Mouse (Mus musculus) retina, adult 2 months (tissue): ENCODE measurements at regions not wholly inside any gene's neighbourhood (a gene's known extent, or its start where the extent isn't known, plus 50 kb on each side); places are given as distances from the start of the nearest gene placed in this dataset.
"Not testable (repeated sequence)": the region's sequence is repeated elsewhere in the genome, so short reads cannot be mapped to it uniquely, and the experiment has no call there.

ENCODE experiments used
- DNase-seq: peaks from one replicate; pipeline ENCODE4 v3.0.0-alpha.2; 2012; ENCODE audit warnings: low read depth, low spot score

DNA sequence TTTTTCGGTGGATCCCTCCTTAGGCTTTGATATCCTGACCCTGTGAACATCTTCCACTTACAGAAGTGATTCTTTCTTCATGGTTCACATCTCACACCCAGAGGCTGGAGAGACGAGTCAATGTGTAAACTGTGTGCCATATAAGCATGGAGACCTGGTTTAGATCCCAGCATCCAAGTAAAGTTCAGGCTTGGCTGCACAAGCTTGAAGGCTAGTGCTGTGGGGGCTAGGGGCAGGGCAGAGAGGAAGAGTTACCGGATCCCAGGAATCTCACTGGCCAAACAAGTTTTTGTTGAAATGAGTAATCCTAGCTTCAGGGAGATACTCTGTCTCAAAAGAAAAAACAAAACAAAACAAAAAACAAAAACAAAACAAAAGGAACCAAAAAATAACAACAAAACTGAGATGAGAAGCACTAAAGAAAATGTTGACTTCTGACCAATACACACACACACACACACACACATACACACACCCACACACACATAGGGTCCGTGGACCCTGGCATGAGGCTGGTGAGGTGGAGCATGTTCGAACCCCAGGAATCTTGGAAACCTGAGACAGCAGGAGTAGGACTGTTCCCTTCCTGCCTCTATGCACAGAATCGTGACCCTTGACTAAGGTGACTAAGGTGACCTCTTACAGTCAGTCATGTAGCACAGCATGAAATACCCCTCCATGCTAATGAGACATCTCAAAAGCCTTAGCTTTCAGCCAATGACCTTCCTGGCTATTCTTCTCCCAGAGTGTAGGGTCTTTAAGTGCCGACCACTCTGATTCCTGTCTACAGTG, 55.2 kb downstream of the Gm12728 start:
- DNase-seq: no peak

- DNase-seq: not testable (repeated sequence)
Observed at GRCm38 (mm10) chr4:105845998-105846989, 56.6 kb downstream of the Gm12728 start.

DNA sequence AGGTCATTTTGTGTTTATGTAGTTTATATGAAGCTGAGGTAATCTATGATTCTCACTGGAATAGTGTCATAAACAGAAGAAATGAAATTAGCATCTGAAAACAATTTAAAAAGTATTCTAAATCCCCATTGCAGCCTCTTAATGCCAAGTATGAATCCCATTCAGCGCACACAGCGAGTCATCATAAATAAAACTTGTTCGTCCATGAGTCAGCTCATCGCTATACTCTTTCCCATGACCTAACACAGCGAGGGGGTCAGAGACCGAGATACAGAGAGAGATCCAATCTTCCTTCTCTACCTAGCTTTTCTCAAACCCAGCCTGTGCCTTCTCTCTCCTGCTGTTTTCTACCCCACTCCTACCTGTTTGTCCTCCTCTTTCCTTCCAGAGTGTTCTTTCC, 63.4 kb downstream of the Gm12728 start:
- DNase-seq: no peak

DNA sequence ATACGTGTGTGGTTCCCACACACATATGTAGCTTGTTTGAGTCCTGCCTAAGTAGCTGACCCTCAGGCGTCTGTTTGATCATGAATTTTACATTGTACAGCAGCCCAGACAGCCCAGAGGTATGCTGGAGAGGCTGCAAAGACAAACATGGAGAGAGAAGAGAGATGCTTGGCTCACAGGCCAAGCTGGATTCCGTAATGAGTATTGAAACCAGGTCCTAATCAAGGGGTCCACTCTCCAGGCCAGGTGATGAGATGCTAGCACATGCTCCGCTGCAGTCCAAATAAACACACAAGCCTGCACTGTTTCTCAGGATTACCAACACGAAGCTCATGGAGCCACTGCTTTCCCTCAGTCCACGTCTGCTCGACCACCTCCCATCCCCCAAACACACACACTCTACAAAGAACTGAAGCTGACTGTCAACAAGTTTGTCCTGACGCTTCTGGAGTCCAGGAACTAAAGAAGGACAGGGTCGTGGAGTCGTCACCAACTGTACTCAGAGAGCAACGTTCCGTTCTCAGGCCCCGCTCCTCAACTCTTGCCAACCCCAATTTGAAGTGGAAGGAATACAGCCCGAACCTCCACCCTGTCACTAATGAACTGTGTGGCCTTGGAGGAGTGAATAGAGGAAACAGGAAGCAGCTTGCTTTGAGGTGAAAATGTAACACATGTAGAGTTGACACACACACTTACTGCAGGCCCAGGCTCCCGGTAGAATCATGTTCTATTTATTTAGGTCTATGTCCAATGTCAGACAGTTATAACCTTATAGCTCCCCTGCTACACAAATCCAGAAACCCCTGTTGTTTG, 69.6 kb downstream of the Gm12728 start:
- no peak for DNase-seq

- DNase-seq: no peak
Observed at GRCm38 (mm10) chr4:105860930-105861653, 71.4 kb downstream of the Gm12728 start.

DNA sequence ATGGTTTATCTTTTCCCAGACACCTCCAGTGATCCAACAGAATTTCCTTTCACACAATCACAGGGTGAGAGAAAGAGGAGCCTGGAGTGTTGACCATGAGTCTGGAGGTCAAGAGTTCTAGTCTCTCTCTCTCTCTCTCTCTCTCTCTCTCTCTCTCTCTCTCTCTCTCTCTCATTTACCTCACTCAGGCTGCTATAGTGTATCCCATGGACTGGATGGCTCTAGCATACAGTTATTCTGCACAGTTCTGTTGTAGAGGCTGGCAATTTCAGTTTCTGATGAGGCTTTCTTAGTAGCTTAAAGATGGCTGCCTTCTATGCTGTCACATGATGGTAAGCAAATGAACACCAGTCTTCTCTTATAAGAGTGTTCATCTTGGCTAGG, 72.0 kb downstream of the Gm12728 start:
- DNase-seq: no peak

- DNase-seq: no peak
Observed at GRCm38 (mm10) chr4:105870512-105870911, 80.8 kb downstream of the Gm12728 start.

DNA sequence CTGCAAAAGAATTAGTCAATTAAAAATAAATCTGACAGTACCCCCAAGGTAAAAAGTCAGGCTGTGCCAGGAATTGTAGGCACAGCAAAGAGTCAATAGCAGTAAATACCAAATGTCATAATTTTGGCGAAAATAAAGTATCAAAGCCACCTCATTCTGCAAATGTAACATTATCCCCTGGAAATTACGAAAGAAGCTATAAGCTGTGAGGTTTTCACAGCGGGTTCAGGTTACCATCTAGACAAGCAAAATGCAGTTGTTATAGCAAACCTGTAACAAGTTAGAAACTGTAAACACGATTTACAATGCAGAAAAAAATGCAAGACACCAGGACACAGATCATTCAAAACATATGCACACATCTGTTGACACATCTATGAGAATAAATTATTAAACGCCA, 87.6 kb downstream of the Gm12728 start:
- no peak for DNase-seq

GRCm38 (mm10) chr4:105879891-105880290, 90.2 kb downstream of the Gm12728 start:
- DNase-seq: no peak

DNA sequence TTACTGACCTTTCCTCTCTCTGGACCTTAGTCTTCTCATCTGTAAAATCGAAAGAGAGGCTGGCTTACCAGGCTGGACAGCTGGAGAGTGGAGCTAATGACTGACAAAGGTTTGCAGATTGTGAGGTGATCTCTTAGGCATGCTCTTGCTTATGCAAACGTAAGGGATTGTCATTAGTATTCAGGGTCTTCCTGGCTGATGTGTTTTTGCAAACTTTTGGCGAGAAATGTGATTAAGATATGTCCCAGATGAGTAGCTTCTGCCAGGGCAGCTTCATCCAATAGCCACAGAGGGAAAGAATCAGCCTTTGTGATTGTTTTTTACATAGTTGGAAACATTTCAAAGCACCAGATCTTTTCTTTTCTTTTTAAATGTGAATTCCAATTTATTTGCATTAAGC, 95.1 kb downstream of the Gm12728 start:
- DNase-seq: no peak

DNA sequence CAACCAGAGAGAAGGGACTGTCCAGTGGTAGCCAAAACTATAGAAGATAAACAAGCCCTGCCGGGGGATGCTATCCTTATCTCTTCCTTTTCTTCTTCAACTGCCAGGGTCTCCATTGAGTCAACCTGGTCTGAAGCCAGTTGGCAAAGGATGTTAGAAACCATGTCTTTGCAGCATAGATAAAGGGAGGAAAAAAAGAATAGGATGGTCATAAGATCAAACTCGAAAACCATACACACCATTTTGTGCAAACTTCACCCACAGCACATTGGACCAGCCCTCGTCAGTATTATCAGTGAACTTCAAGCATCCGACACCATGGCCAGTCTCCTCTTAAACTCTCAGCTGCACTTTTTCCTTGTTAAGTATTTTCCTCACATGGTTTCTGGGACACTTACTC, 101.8 kb downstream of the Gm12728 start:
- no peak for DNase-seq

DNA sequence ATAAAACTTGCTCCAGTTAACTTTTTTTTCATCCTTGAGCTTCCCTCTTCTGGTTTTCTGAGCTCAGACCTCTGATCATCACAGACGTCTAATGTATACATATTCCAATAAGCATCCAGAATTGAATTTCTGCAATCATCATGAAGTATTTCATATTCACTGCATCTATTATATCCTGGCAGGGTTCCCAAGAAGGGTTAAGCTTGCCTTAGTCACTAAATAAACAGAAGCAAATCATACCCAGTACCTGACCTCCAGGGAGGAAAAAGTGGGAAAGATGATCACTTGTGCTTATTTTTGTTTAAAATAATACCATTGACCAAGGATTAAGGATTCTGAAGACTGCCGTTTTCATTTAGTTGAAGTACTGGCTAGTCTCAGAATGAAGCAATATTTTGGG, 102.4 kb downstream of the Gm12728 start:
- no peak for DNase-seq

- DNase-seq: no peak
Observed at GRCm38 (mm10) chr4:105895116-105895515, 105.4 kb downstream of the Gm12728 start.

DNA sequence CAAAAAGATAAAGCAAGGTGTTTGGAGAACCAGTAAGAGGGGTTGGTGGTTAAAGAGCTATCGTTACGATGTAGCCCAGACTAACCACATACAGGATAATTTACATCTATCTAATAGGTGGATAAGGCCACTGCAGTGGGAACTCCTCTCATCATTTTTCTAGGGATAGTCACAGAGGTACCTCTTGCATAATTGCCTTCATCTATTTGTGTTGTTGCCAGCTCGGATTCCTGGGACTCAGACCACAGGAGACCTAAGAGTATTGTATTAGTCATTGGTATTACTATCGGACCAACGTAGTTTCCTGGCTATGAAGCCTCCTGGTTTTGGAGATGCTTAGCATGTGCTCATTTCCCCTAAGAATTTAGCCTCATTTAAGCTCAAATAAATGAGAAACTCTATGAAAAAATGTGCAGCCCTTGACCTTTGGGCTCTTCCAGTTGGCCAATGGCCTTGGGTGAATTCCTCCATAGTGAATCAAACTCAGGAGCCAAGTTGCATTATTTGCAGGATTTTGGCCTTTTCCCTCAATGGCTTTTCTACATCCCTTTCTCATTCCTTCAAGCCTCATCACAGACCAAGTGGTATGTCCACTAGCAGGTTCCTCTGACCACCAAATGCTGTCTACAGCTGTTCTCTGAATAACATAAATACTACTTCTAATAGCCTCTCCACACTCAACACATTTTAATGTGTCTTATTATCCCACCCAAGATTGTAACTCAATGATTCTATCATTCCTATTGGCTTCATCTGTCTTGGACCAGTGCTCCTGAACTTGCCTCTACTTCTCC, 108.6 kb downstream of the Gm12728 start:
- DNase-seq: no peak

- no peak for DNase-seq
Observed at GRCm38 (mm10) chr4:105904896-105905295, 115.2 kb downstream of the Gm12728 start.

GRCm38 (mm10) chr4:105906411-105906810, 116.7 kb downstream of the Gm12728 start:
- DNase-seq: no peak

- no peak for DNase-seq
Observed at GRCm38 (mm10) chr4:105907611-105908010, 117.9 kb downstream of the Gm12728 start.

DNA sequence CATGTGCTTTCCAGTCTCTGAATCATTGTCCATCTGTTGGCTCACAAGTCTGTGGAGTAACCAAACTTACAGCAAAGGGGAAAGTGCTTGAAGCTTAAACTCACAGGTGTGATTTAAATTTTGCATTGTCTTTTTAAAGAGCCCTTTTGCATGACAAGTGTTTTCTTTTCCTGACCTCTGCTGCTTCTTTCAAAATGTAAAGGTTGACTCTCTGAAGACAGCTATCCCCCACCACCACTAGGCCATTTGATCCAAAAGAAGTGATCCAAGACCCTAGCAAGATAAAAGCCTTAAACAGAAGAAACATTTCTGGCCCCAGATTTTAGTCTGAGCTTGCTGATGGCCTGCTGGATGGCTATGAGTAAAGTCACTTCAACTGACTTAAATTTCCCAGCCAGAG, 118.6 kb downstream of the Gm12728 start:
- DNase-seq: no peak

- DNase-seq: no peak
Observed at GRCm38 (mm10) chr4:105909272-105909671, 119.6 kb downstream of the Gm12728 start.

GRCm38 (mm10) chr4:105910666-105911065, 121.0 kb downstream of the Gm12728 start:
- no peak for DNase-seq
